Mouse (Mus musculus) stomach, embryonic 16.5 days (tissue): ENCODE data around the gene Sh2b2. TPM values are rescaled to one million over a fixed set of nuclear protein-coding genes. Genes with fewer than 3 reads are reported as not detected.

Experiments
- polyA plus RNA-seq: library from polyadenylated mRNA; unstranded; fragments of >200 nt; fragmentation: Nextera tagmentation; extraction: Ambion mirVana; gene quantifications from 2 replicates; pipeline ENCODE4 v1.2.1, GENCODE M21; 2015

Sh2b2 gene
- polyA plus RNA-seq, 1 experiment from 2014 or later, result 2.3 TPM

Other genes with a start within 250 kb of the Sh2b2 start
- 34.0 and 38.2 TPM in 2 replicates for gene Upk3b, start 208.1 kb downstream of the Sh2b2 start, polyA plus RNA-seq
- 190 and 227 TPM in 2 replicates for gene Upk3bl, start 192.1 kb downstream of the Sh2b2 start, polyA plus RNA-seq
- 9.6 and 9.7 TPM in 2 replicates for gene Rasa4, start 162.6 kb downstream of the Sh2b2 start, polyA plus RNA-seq
- 198 and 202 TPM in 2 replicates for gene Polr2j, start 129.9 kb downstream of the Sh2b2 start, polyA plus RNA-seq
- gene Lrwd1, start 110.5 kb downstream of the Sh2b2 start, polyA plus RNA-seq, result 25.0 and 26.3 TPM in 2 replicates
- 15.5 and 18.0 TPM in 2 replicates for gene Alkbh4, start 110.4 kb downstream of the Sh2b2 start, polyA plus RNA-seq
- 8.4 and 8.6 TPM in 2 replicates for gene Orai2, start 75.8 kb downstream of the Sh2b2 start, polyA plus RNA-seq
- 44.5 and 45.3 TPM in 2 replicates for gene Prkrip1, start 47.6 kb downstream of the Sh2b2 start, polyA plus RNA-seq